Mouse (Mus musculus) hindbrain, embryonic 14.5 days (tissue): Measurements from ENCODE around the gene Echdc2. TPM values are rescaled to one million over a fixed set of nuclear protein-coding genes. Genes with fewer than 3 reads are reported as not detected.

Experiments
- ATAC-seq: fragments of 200-750 bp; cut with Nextera tagmentation; 2 replicates; pipeline ENCODE4 v1.8.0; 2017; ENCODE audit warnings: moderate number of reproducible peaks, mild to moderate bottlenecking, moderate TSS enrichment, moderate library complexity; ENCODE audit not compliant: low FRiP score
- DNase-seq: peaks from one replicate; pipeline ENCODE4 v3.0.0-alpha.2; 2015; ENCODE audit warnings: low spot score
- H3K27ac ChIP-seq: fragments of 300-500 bp; sonication (generic); 2 replicates; pipeline ENCODE4 v1.5.1; 2014; ENCODE audit warnings: mild to moderate bottlenecking, moderate library complexity
- H3K27me3 ChIP-seq: fragments of 300-500 bp; sonication (generic); 2 replicates; pipeline ENCODE4 v1.6.1; 2014; ENCODE audit warnings: mild to moderate bottlenecking, low read length, mixed read lengths; ENCODE audit not compliant: control insufficient read depth, insufficient read depth
- H3K36me3 ChIP-seq: fragments of 300-500 bp; sonication (generic); replicated peaks from 2 replicates; pipeline ENCODE4 v1.6.1; 2014; ENCODE audit not compliant: control insufficient read depth, insufficient read depth
- H3K4me1 ChIP-seq: fragments of 300-500 bp; sonication (generic); replicated peaks from 2 replicates; pipeline ENCODE4 v1.6.1; 2014; ENCODE audit warnings: antibody characterized with exemption, low read length, mixed read lengths; ENCODE audit not compliant: control insufficient read depth, insufficient read depth
- H3K4me2 ChIP-seq: fragments of 300-500 bp; sonication (generic); replicated peaks from 2 replicates; pipeline ENCODE4 v1.6.1; 2014; ENCODE audit warnings: mild to moderate bottlenecking, moderate library complexity
- H3K4me3 ChIP-seq: fragments of 300-500 bp; sonication (generic); replicated peaks from 2 replicates; pipeline ENCODE4 v1.5.1; 2014; ENCODE audit warnings: mild to moderate bottlenecking, low read length
- H3K9ac ChIP-seq: fragments of 300-500 bp; sonication (generic); 2 replicates; pipeline ENCODE4 v1.6.1; 2014
- H3K9me3 ChIP-seq: fragments of 300-500 bp; sonication (generic); 2 replicates; pipeline ENCODE4 v1.6.1; 2016; ENCODE audit warnings: low read length; ENCODE audit not compliant: control insufficient read depth
- WGBS: fragments of 180-500 bp; shearing (Covaris S2); extraction: QIAGEN DNeasy Blood & Tissue Kit; methylation state at CpG from one replicate; pipeline ENCODE4 v1.1.7; 2014; 5-methylcytosine and 5-hydroxymethylcytosine counted together
- polyA plus RNA-seq: library from polyadenylated mRNA; unstranded; fragments of >200 nt; fragmentation: Nextera tagmentation; extraction: Ambion mirVana; gene quantifications from 2 replicates; pipeline ENCODE4 v1.2.1, GENCODE M21; 2014

The Echdc2 gene
- polyA plus RNA-seq = 8.8 and 11.1 TPM in 2 replicates

- DNase-seq (peak; percentile 66), ATAC-seq (peak; percentile 24; the same call in 1 of the 2 replicates)
- no peaks in the 10 kb centered on the region for H3K36me3 ChIP-seq
- peak within 1 kb of the TSS; percentile 48 for H3K4me3 ChIP-seq
- H3K27ac ChIP-seq = no peak within 1 kb of the TSS
- 1% methylated on average over 43 of the region's 43 CpGs for WGBS
- no peaks in the 10 kb centered on the region for H3K9me3 ChIP-seq
- peaks cover 9% of the 10 kb centered on the region; the same call in 1 of the 2 replicates for H3K27me3 ChIP-seq
- no peaks in the 10 kb centered on the region for H3K4me1 ChIP-seq
- H3K9ac ChIP-seq = peak within 1 kb of the TSS; percentile 60
- H3K4me2 ChIP-seq = peak within 1 kb of the TSS; percentile 72
Measured at GRCm38 (mm10) chr4:108165152-108165895, at the start of gene Echdc2. Gene Echdc2, plus strand, starts transcription at chr4:108165437.

GRCm38 (mm10) chr4:108116466-108116865 lies 48.8 kb upstream of the Echdc2 start:
- Histone ChIP-seq H3K9me3 (no peaks in the 10 kb centered on the region), H3K27me3 (no peaks in the 10 kb centered on the region), H3K4me2 (no peak overlapping the region), H3K9ac (no peak overlapping the region), H3K4me1 (no peaks in the 10 kb centered on the region), H3K36me3 (no peaks in the 10 kb centered on the region), H3K4me3 (no peak overlapping the region), H3K27ac (no peak overlapping the region)
- no peak for DNase-seq
- WGBS = 86% methylated on average over 2 of the region's 2 CpGs
- ATAC-seq = no peak

DNA sequence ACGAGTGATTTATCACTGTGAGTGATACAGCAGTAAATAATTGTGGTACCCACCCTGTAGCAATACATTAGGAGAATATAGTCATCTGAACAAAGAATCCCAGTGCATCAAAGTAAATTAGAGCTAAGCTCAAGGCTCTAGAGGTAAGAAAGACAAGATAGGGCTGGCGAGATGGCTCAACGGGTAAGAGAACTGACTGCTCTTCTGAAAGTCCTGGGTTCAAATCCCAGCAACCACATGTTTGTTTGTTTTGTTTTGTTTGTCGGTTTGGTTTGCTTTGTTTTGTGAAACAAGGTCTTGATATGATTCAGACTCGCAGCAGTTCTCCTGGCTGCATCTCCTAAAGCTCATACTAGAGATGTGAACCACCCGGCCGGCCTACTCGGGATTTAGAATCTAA lies 47.7 kb upstream of the Echdc2 start:
- no peaks in the 10 kb centered on the region for H3K36me3 ChIP-seq
- 0 out of 2 replicates have a peak overlapping the region, but pooled peaks have one; percentile 62 for H3K4me2 ChIP-seq
- H3K4me3 ChIP-seq = no peak overlapping the region
- ATAC-seq (no peak), DNase-seq (no peak)
- no peak overlapping the region for H3K9ac ChIP-seq
- no peaks in the 10 kb centered on the region for H3K27me3 ChIP-seq
- H3K27ac ChIP-seq = no peak overlapping the region
- H3K4me1 ChIP-seq = no peaks in the 10 kb centered on the region
- WGBS = 95% methylated on average over 8 of the region's 8 CpGs
- H3K9me3 ChIP-seq = no peaks in the 10 kb centered on the region

- Histone ChIP-seq H3K4me2 (peak overlapping the region; percentile 62), H3K27ac (peak overlapping the region; percentile 64; the same call in 1 of the 2 replicates), H3K27me3 (no peaks in the 10 kb centered on the region), H3K9ac (peak overlapping the region; percentile 69), H3K36me3 (no peaks in the 10 kb centered on the region), H3K4me1 (no peaks in the 10 kb centered on the region), H3K9me3 (no peaks in the 10 kb centered on the region), H3K4me3 (peak overlapping the region; percentile 65)
- 12% methylated on average over 43 of the region's 45 CpGs for WGBS
- ATAC-seq = peak; percentile 94
- peak; percentile 86 for DNase-seq
Measured at GRCm38 (mm10) chr4:108117924-108118876, 47.0 kb upstream of the Echdc2 start.

- H3K4me1 ChIP-seq = no peaks in the 10 kb centered on the region
- no peak overlapping the region for H3K9ac ChIP-seq
- no peak overlapping the region for H3K27ac ChIP-seq
- no peak overlapping the region for H3K4me2 ChIP-seq
- H3K36me3 ChIP-seq = no peaks in the 10 kb centered on the region
- H3K27me3 ChIP-seq = no peaks in the 10 kb centered on the region
- no peak overlapping the region for H3K4me3 ChIP-seq
- ATAC-seq = no peak
- WGBS = 100% methylated on average over 1 of the region's 1 CpGs
- no peak for DNase-seq
- no peaks in the 10 kb centered on the region for H3K9me3 ChIP-seq
Measured at GRCm38 (mm10) chr4:108124104-108124503, 41.1 kb upstream of the Echdc2 start.

- no peak overlapping the region for H3K27ac ChIP-seq
- H3K9me3 ChIP-seq = no peaks in the 10 kb centered on the region
- no peak for DNase-seq
- H3K4me1 ChIP-seq = no peaks in the 10 kb centered on the region
- H3K4me2 ChIP-seq = no peak overlapping the region
- WGBS = 88% methylated on average over 4 of the region's 4 CpGs
- H3K36me3 ChIP-seq = no peaks in the 10 kb centered on the region
- no peak overlapping the region for H3K9ac ChIP-seq
- no peak for ATAC-seq
- no peaks in the 10 kb centered on the region for H3K27me3 ChIP-seq
- no peak overlapping the region for H3K4me3 ChIP-seq
Measured at GRCm38 (mm10) chr4:108126260-108126659, 39.0 kb upstream of the Echdc2 start.

DNA sequence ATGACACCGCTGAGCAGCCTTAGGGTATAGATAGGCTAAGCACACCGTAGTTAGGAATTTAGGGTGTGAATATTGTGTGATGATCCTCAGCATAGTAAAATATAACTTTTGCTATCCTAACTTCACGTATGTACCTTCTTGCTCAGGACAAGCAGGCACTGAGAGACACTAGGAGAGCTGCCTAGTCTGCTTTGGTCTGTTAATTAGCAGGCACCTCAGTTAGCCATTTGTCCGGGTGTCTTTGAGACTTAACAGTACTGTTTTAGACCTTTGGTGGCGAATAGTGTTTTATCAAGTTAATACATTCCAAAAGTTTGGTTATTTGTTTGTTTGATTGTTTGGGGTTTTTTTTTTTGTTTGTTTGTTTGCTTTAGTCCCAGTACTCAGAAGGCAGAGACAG lies 37.7 kb upstream of the Echdc2 start:
- 93% methylated on average over 5 of the region's 5 CpGs for WGBS
- ATAC-seq = no peak

DNA sequence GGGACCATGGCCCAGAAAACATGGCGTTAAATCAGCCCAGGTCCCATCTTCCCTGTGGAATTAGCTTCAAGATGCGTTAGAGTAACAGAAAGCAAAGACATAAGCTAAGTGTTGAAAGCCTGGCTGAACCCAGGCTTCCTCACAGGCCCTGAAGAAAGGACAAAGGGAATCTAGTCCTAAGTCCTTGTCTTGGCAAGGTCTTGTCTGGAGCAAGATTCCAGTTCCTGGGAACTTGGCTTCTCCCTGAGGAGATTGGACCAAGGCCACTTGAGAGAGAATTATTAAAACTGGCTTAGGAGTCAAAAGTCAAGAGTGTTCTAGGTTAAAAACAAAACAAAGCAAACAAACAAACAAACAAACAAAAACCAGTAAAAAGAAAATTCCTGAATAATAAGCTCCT lies 36.9 kb upstream of the Echdc2 start:
- Histone ChIP-seq H3K9ac (no peak overlapping the region), H3K9me3 (no peaks in the 10 kb centered on the region), H3K36me3 (no peaks in the 10 kb centered on the region), H3K4me1 (no peaks in the 10 kb centered on the region), H3K27ac (no peak overlapping the region), H3K27me3 (no peaks in the 10 kb centered on the region), H3K4me2 (no peak overlapping the region), H3K4me3 (no peak overlapping the region)
- ATAC-seq = no peak
- WGBS = 92% methylated on average over 2 of the region's 2 CpGs
- DNase-seq = no peak

More for the DNA sequence above, 37.7 kb upstream of the Echdc2 start:
- H3K36me3 ChIP-seq = no peaks in the 10 kb centered on the region
- H3K4me1 ChIP-seq = no peaks in the 10 kb centered on the region
- H3K4me3 ChIP-seq = no peak overlapping the region
- no peak overlapping the region for H3K4me2 ChIP-seq
- no peaks in the 10 kb centered on the region for H3K27me3 ChIP-seq
- no peak for DNase-seq
- no peaks in the 10 kb centered on the region for H3K9me3 ChIP-seq
- H3K9ac ChIP-seq = no peak overlapping the region
- H3K27ac ChIP-seq = no peak overlapping the region

GRCm38 (mm10) chr4:108130452-108130851 lies 34.8 kb upstream of the Echdc2 start:
- no peak for DNase-seq
- ATAC-seq = no peak

More at GRCm38 (mm10) chr4:108130452-108130851, 34.8 kb upstream of the Echdc2 start:
- Histone ChIP-seq H3K27me3 (no peaks in the 10 kb centered on the region), H3K27ac (no peak overlapping the region), H3K9ac (no peak overlapping the region), H3K4me3 (no peak overlapping the region), H3K9me3 (no peaks in the 10 kb centered on the region), H3K4me2 (no peak overlapping the region), H3K36me3 (no peaks in the 10 kb centered on the region), H3K4me1 (no peaks in the 10 kb centered on the region)
- 92% methylated on average over 3 of the region's 3 CpGs for WGBS
